Mouse (Mus musculus): ENCODE measurements around the gene Stk10.

Gene Stk10

GRCm38 (mm10) chr11:32636275-32636674 lies 103.2 kb downstream of the Stk10 start:
- DNase-seq, result no peak

- DNase-seq, result no peak
Observed at GRCm38 (mm10) chr11:32638521-32639255, 105.6 kb downstream of the Stk10 start.

- DNase-seq, result no peak
Observed at GRCm38 (mm10) chr11:32640617-32641016, 107.5 kb downstream of the Stk10 start.

- DNase-seq, result peak; percentile 96 to 97
Observed at GRCm38 (mm10) chr11:32642249-32642876, 109.3 kb downstream of the Stk10 start, which contains the start of gene Fbxw11. Fbxw11 (plus strand) TSS chr11:32642724.

- DNase-seq, result peak in 1 of 2 experiments; percentile 61
Observed at GRCm38 (mm10) chr11:32642899-32643886, 110.1 kb downstream of the Stk10 start.

GRCm38 (mm10) chr11:32644010-32644409 lies 110.9 kb downstream of the Stk10 start:
- DNase-seq, result no peak

GRCm38 (mm10) chr11:32647265-32647664 lies 114.2 kb downstream of the Stk10 start:
- no peak for DNase-seq

GRCm38 (mm10) chr11:32650236-32650749 lies 117.2 kb downstream of the Stk10 start:
- DNase-seq, result no peak

- DNase-seq, result no peak
Observed at GRCm38 (mm10) chr11:32650893-32651590, 117.9 kb downstream of the Stk10 start.

- no peak for DNase-seq
Observed at GRCm38 (mm10) chr11:32651723-32652122, 118.6 kb downstream of the Stk10 start.

GRCm38 (mm10) chr11:32662082-32662656 lies 129.1 kb downstream of the Stk10 start:
- no peak for DNase-seq

GRCm38 (mm10) chr11:32665639-32666038 lies 132.5 kb downstream of the Stk10 start:
- no peak for DNase-seq

GRCm38 (mm10) chr11:32666983-32667382 lies 133.9 kb downstream of the Stk10 start:
- no peak for DNase-seq

- no peak for DNase-seq
Observed at GRCm38 (mm10) chr11:32671480-32671879, 138.4 kb downstream of the Stk10 start.
